Mouse (Mus musculus) B cell, adult 2 months (primary cell): ENCODE measurements around the gene Pms1.
A peak's percentile ranks its signal among the peaks of the same experiment; 100 is the strongest.
"Not testable (repeated sequence)": the region's sequence is repeated elsewhere in the genome, so short reads cannot be mapped to it uniquely, and the experiment has no call there.

Source experiments
- DNase-seq, 2 experiments: peaks; one replicate each; pipeline ENCODE4 v3.0.0; 2022

Gene Pms1

DNA sequence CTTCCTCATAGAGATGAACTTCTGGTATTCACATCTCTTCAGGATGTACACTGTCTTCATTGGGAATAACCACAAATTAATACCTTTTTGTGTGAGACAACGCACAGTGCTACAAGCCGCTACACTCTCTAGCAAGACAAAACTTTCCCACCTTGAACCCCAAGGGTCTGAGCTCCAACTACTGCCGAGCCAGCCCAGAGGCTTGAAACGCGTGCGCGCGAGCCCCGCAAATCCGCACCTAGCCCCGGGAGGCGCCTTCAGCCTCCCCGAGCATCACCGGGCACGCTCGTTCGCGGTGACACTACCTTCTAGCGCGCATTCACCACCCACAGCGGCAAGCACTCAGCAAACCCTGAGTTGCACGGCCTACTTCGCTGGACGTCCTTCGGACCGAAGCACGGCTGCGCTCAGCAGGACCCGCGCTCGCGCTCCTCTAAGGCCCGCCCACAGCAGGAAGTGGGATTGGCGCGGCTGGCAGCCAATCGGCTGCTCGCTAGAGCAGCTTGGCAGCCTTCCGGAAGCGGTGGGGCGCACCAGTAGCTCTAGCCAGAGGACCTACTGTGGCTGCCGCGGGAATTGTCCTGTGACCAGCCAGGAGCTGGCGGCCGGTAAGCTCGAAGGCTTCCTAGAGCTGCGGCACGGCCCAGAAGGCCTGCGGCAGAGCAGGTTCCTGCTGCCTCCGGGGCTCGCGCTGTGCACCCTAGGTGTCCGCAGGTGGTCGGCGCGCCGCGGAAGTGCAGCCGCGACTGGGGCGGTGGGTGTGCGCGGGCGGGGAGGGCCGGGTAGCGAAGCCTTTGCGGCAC is at the start of gene Pms1, which contains the start of the genes Ormdl1 and Gm28778:
Gene Pms1 (minus strand): TSS at position 438 of the 803 bp plus-strand sequence.
Gene Ormdl1 (plus strand): TSS at position 515 of the 803 bp plus-strand sequence.
Gene Gm28778 (plus strand): TSS at position 531 of the 803 bp plus-strand sequence.
- DNase-seq: peak; percentile 88 to 89

DNA sequence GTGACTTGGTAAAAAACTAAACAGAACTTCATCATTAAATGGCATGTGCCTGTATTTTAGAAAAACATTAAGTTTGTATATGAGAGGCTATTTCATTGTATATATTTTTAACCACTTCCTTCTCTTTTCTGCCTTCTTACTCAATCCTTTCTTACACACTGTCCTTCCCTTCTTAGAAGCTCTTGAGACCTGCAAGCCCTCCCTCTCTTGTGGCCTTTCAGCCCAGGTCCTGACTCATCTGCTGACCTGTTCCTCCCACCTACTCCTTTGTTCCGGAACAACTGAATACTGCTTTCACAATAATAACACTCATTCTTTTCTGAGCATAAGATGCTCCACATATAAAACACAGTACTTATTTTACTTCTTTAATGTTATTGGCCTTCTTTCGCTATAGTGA is 44.3 kb upstream of the Pms1 start:
- DNase-seq: no peak

DNA sequence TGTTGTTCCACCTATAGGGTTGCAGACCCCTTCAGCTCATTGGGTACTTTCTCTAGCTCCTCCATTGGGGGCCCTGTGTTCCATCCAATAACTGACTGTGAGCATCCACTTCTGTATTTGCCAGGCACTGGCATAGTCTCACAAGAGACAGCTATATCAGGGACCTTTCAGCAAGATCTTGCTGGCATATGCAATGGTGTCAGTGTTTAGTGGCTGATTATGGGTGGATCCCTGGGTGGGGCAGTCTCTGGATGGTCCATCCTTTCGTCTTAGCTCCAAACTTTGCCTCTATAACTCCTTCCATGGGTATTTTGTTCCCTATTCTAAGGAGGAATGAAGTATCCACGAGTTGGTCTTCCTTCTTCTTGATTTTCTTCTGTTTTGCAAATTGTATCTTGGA is 40.6 kb upstream of the Pms1 start:
- not testable (repeated sequence) for DNase-seq

DNA sequence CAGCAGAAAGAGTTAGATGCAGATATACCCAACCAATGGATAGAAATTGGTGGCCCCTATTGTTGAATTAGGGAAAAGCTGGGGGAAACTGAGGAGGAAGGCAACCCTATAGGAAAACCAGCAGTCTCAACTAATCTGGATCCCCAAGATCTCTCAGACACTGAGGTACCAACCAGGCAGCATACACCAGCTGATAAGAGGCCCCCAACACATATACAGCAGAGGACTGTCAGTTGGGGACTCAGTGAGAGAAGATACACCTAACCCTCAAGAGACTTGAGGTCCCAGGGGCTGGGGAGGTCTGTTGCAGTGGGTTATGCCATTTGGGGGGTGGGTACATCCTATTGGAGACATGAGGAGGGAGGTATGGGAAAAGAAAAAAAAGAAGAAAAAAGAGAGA is 38.6 kb upstream of the Pms1 start:
- DNase-seq: no peak

DNA sequence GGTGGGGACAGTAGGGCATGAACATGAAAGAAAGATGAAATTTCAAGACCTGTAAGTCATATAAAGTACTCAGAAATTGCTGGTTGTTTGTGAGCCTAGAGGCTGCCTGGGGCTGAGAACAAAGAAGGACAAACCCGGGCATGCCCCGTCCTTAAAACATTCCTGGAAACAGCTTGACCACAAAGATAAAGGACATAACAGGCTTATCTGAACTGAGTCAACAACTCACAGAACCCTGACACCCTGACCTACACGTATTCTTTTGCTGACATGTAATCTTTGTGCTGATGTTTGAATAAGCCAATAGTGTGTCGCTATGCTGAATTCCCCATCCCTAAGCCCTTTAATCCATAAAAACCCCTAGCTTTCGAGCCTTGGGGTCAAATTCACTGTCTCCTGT is 36.7 kb upstream of the Pms1 start:
- not testable (repeated sequence) for DNase-seq

DNA sequence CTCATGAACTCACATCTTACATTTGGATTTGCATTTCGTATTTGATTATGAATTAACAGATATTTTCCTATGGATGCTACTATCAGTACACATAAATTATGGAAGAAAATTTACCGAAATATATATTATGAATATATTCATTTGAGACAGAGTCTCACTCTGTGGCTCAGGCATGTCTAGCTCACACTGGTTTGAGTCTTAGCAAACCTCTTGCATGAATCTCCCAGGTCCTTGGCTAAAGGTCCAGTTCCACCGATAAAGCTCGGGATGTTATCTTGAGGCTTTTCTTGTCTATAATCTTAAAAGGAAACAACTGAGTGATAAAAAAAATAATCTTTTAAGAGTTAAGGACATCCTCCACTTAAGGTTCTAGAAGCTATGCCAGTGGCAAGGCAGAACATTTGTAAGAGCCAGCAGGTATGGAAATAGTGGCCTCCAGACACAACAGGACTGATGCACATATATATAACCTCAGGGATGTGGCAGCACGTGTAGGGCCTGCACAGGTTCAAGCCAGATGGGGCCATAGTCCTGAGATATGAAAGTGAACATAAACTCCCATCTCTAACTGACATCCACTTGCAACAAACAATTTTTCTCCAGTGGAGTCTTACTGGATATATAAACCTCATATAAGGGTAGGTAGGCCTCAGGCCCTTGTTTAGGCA is 28.1 kb upstream of the Pms1 start:
- no peak for DNase-seq

DNA sequence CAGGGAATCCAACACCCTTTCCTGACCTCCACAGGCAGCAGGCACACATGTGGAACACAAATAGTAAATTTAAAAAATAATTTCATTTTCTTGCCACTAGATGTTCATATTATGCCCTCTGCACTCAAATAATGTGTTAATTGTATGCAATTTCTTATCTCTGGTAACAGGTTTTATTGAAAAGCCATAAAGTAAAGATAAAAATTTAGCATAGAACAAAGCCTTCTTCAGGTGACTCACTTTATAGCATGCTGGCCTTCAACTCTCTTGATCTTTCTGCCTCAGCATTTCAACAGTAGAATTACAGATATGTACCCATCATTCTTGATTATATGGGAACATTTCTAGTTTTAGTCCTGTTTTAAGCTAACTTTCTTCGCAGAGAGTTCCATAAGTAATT is 27.5 kb upstream of the Pms1 start:
- DNase-seq: no peak

DNA sequence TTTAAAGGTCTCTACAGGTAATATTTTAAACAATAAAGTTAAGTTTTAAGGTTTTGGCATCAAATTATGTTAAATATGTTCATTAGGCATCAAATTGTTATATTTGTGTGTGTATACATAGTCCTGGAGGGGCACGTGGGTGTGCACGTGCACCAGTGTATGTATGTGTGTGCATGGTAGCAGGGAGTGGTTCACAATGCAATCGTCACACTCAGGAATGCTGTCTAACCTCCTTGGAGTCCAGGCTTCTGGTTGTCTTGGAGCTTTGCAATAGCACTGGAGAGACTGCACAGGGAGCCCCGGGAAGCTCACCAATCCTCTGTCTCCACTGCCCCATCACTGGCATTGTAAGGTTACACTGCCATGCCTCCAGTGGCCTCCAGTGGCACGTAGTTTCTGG is 26.4 kb upstream of the Pms1 start:
- DNase-seq: no peak

DNA sequence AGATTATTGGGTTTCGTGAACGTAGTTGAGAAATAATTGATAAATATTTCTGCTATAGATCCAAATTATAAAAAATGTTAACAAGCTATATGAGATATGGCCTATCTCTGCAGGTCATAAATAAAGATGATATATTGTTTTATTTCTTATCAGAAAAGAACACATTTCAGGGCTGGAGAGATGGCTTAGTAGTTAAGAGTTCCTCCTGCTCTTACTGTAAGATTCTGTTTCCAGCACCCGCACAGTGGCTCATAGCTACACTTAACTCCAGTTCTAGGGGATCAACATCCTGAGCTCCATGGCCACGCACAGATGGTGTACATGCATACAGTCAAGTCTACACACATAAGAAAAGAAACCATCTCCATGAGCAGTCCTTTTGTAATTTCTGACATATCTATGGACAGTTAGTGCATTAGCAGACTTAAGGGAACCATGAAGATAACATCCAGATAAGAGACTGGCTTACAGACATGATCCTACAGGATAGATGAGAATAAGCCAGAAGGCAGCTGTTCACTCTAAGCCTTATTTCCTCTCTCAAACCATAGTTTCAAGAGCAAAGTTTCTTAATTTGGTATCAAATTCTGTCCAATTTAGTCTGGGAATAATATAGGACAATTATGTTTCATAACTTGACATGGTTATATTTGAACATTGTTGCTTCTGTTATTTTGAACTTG is 25.0 kb upstream of the Pms1 start:
- DNase-seq: no peak

DNA sequence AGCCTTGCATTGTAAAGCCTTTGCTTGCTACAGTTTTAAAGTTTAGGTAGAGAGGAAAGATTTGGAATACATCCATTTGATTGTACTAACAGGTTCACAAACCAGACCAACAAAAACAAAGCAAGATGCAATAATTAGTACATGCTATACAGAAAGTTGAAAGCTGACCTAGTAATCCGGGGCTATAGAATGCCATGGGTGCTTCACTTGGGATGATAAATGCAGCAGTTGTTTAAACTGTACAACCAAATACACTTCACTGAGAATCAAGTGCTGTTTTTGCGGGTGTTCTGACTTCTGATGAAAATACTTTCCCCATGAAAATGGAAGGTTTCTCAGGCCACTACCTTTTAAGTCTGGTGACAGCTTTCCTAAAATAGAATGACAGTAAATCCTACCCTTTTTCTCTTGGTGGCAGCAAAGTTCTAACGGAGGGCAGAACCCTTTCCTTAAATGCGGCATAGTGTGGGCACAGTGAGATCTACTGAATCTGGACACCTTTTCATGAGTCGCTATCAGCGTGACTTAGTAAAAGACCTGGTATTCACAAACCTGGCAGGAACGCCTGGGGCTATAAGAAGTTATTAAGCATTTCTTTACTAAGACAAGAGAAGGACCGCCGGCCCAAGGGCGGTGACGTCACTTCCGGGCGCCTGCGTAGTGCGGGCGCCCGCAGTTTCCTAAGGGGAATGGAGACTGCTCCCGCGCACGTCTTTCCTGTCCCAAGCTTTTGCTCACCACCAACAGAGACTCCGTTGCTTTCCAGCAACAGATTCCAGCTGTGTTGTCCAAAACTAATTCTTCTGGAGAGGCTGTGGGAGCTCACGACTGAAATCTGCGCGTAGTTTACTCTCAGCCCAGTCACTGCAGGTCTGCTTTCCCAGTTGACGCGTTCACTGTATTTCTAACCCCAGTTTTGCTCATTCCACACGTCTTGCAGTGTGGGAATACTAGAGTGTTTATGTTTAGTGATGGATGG is 16.5 kb upstream of the Pms1 start, which contains the start of gene Osgepl1:
Gene Osgepl1 (plus strand): TSS at position 636 of the 979 bp plus-strand sequence.
- peak; percentile 85 to 88 for DNase-seq

DNA sequence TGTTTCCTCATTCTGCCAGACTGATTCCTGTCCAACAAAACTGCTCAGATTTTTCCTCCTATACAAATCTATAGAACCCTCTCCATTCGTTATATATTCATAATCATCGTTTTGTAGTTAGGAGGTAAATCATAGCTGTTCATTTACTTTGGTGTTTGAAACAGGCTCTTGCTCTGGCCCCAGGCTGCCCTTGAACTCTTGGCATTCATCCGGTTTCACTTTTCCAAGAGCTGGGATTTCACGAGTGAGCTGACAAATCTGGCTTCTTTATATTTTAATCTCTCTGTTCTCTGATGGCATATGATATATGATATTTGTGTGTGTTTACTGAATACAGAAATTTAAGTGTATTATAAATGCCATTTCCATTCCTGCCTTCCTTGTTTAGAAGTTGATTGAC is 3.7 kb upstream of the Pms1 start:
- DNase-seq: no peak

DNA sequence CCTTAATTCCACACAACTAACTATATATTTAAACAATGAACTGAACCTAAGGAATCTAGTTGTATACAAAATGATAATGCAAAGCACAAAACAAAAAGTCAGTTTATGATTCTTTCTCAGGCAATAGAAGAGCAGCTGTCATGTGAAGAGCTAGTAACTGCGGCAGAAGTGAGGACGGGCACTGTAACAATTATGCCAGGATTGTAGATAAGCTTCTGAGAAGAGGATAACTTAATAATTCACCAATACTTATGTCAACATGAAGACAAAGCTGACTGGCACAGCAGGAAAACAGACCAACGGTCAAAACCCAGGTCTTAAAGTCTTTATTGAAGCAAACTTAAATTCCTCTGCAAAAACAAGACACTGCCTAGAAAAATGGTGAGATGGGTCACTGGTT is 5.6 kb downstream of the Pms1 start:
- DNase-seq: no peak

DNA sequence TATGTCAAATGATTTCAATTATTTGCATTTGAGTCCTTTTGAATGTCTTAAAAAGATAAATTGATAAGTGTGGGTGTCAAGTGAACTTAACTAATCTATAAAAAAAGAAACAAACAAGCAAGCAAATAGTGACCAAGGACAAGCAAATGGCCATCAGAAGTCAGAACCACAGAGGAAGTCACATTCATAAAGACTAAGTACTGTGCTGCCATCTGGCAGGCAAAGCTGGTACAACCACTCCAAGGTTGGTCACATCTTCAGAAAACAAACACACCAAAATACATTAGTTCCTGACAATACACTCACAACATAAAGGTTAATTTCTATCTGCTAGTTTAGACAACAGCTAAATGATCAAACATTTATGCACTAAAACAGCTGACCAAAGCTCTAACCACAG is 24.2 kb downstream of the Pms1 start:
- DNase-seq: peak in 1 of 2 experiments; percentile 7

DNA sequence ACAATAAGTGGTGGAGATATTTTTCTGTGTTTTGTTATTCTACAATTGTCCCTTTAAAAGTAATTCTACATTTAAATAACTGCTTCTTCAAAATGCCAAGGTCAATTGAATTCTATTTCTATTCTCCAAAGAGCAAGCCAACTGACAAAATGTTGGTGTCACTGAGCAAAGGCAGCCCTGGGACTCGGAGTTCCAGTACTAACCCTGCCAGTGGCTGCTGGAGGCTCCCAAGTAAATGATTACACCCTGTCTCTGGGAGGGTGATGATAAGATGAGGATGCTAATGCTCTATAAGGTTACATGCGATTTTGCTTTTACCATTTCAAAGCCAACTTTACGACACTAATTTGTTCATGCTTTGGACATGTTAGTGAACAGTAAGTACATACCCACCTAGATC is 26.9 kb downstream of the Pms1 start:
- no peak for DNase-seq

DNA sequence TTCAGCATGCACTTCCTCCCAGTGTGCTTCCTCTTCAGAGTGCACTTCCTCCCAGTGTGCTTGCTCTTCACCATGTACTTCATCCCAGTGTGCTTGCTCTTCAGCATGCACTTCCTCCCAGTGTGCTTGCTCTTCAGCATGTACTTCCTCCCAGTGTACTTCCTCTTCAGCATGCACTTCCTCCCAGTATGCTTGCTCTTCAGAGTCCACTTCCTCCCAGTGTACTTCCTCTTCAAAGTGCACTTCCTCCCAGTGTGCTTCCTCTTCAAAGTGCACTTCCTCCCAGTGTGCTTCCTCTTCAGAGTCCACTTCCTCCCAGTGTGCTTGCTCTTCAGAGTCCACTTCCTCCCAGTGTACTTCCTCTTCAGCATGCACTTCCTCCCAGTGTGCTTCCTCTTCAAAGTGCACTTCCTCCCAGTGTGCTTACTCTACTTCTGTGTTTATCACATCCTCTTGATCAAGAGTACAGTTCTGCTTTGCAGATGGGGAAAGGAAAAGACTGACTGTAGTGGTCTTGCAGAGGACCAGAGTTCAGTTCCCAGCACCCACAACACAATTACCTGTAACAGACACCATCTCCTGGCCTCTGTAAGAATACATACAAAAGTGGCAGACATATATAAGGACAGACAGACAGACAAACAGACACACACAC is 31.7 kb downstream of the Pms1 start:
- peak; percentile 6 to 7 for DNase-seq

DNA sequence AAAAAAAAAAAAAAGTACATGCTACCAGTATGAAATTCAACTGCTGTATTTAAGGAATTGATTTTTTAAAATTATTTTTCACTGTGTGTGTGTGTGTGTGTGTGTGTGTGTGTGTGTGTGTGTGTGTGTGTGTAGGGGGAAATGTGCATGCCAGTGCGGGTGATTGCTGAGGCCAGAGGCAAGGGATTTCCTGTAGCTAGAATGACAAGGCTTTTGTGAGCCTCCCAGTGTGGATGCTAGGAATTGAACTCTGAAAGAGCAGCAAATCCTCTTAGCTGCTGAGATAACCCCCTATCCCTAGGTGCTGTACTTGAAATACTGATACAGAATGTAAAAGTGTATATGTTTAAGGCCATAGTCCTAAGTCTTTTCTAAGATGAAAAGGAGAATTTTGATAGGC is 70.8 kb downstream of the Pms1 start:
- DNase-seq: no peak

DNA sequence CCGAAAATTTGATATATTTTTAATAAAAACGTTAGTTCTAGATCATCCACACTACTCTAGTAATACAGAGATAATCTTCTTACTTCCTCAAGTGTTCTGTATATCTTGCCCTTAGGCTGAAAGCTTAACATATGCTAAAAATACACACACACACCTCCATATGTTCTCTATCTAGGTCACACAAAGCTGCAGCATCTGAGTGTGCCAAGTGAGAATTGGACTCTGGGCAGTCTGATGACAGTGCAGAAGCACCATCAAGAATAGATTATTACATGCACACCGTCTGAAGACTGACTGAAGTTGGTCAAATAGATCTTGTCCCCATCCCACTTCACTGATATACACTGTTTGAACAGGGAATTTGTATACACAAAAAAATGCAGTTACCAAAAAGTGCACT is 71.2 kb downstream of the Pms1 start:
- DNase-seq: no peak

DNA sequence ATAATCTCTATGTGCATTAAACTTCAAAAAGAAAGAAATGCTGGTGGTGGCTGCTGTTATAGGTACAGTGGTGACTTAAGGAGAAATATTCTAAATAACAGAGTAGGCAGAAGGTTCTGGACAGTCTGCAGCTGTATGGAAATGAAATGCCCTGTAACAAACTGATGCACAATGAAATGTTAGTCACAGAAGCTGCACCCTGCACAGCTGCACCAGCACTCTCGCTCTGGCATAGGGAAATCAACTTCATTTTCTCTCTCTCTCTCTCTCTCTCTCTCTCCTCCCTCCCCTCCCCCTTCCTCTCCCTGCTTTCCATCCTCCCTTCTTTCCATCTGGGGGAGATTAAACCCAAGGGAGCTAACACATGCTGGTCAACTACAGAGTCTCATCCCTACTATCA is 72.0 kb downstream of the Pms1 start:
- no peak for DNase-seq

DNA sequence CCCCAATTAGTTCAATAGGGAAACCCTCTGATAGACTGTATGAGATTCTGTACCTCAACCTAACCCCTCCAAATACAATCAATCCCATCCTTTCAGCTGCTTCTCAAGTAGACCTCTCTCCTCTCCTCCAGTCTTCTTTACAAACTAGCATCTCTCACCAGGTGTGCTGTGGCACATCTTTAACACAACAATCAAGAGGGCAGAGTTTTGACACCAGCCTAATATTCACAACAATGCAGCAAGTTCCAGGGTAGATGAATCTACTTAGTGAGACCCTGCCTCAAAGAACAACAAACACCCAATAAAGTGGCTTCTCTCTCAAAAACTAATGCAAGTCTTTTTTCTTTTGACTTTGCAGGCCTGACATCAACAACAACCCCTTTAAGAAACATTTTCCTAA is 86.7 kb downstream of the Pms1 start:
- no peak for DNase-seq

DNA sequence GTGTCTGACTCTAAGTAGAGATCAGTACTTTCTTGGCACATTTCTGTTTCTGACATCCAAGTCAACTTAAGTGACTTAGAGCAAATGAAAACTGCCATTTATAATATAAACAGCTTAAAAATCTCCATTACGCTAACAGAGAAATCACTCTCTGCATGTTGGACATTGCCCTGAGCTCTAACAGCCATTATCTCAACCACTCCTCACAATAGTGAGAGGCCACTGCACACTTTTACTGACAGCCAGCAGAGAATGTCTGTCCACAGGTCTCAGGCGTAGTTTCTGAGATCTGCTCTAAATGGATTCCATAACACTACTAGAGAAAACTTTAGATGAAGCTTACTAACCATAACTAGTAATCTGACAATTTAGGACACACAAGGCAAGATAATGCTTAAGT is 92.9 kb downstream of the Pms1 start:
- DNase-seq: no peak

DNA sequence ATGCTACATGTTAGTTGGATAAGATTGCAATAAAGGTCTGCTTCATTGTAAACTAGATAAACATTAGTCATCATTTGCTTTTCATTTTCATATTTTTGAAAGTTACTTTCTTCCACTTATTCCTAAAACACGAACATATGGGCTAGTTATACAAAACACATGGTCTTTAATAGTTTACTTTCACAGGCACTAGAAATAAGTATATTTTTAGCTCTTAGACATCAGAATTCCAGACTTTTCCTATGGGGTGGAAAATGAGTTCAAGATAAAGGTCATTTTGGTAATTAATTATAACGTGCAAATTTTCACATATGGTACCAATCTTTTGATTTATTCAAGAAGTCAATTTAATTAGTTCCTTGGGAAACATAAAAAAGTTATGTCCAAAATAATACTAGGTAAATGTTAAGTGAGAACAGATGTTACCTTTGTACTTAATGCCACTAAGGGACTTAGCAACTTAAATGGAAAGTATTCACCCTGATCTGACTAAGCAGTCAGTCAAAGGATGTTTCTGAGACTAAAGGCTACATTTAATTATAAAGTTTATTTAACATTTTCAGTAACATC is 95.1 kb downstream of the Pms1 start:
- DNase-seq: no peak

DNA sequence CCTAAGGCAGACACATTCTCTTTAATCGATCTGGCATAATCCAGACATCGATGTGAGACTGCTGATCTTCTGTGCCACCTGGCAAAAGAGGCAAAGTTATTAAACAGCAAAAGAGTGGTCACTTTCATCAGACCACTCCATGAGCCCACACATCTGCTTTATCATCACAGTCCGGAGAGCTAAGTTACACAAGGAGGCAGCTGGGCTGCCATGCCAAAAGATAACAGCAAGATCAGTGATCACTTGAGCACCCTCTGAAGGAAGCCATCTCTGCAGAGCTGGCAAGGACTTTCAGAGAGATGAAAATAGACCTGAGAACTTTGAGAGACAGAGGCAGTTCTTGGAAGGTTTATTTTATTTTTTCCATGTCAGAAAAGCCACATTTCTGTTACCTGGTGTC is 102.3 kb downstream of the Pms1 start:
- no peak for DNase-seq
